Mouse (Mus musculus): ENCODE measurements around the gene Lsamp. TPM values are rescaled to one million over a fixed set of nuclear protein-coding genes. Genes with fewer than 3 reads are reported as not detected.
A peak's percentile ranks its signal among the peaks of the same experiment; 100 is the strongest.

The Lsamp gene
- total RNA-seq, 1 experiment = not detected

DNA sequence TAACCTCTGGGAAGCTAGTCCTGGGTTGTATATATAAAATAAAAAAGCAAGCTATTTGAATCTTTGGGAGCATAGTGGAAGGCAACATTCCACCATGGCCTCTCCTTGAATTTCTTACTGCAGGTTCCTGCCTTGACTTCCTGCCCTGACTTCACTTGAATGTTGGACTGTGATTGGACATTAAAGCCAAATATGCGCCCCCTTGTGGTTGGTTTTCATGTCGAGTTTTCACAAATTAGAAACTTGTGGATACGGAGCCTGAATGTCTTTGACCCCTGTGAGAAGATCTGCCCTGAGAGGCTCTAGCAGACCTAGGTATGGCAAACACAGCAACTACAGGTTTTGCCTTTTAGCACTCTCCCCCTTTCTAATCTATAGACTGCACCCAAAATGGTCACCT is 597.9 kb downstream of the Lsamp start:
- no peak overlapping the region for H3K27ac ChIP-seq (ENCODE audit: insufficient read depth, low read depth, low read length, poor library complexity, severe bottlenecking)
- TF ChIP-seq ZNF384 (IDR thresholded peaks at IDR 0.05; ENCODE audit: low read depth, low read length) = no peak
- H3K4me1 ChIP-seq (ENCODE audit: control insufficient read depth in 2 of 2, insufficient read depth in 2 of 2, low read length in 2 of 2, poor library complexity in 1 of 2) = no peaks in the 10 kb centered on the region
- no peaks in the 10 kb centered on the region for H3K9me3 ChIP-seq (ENCODE audit: control insufficient read depth, insufficient read depth, low read depth, low read length)
- DNase-seq (ENCODE audit: low read depth, low spot score) = peak; percentile 44
- no peak overlapping the region for H3K9ac ChIP-seq (ENCODE audit: insufficient read depth, low read depth, low read length, poor library complexity, severe bottlenecking)
- no peak overlapping the region for H3K4me3 ChIP-seq (ENCODE audit: insufficient read depth in 1 of 2, low read depth in 1 of 2, low read length in 2 of 2, poor library complexity in 1 of 2, severe bottlenecking in 1 of 2)
- in situ Hi-C loops (cut with MboI; ENCODE audit: low sequenced_read_pairs in 2 of 2, unreplicated experiment in 2 of 2) = no loop called here
- no peaks in the 10 kb centered on the region for H3K36me3 ChIP-seq (ENCODE audit: control insufficient read depth, insufficient read depth, low read length, poor library complexity, severe bottlenecking)

DNA sequence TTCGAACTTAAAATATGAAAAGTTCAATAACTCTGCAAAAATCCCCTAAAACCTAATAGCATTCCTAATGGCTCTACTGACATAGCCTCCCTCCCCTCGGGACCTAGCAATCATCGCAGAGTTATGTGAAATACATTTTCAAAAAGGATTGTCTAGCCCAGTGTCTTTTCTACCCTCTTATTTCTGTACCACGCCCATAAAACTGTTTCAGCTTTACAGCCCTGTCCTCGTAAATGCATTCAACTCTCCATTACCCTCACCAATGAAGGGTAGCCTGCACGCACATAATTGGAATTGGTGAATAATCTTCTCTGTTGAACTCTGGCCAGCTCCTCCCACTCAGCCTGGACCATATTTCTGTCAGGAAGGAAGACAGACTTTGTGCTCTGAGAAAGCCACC is 609.0 kb downstream of the Lsamp start:
- in situ Hi-C loops (cut with MboI; ENCODE audit: low sequenced_read_pairs in 2 of 2, unreplicated experiment in 2 of 2) = no loop called here
- DNase-seq (ENCODE audit: low read depth, low spot score) = no peak
- TF ChIP-seq HCFC1 (IDR thresholded peaks at IDR 0.05; ENCODE audit: borderline replicate concordance, insufficient read depth, low read length) (no peak), CHD2 (IDR thresholded peaks at IDR 0.05; ENCODE audit: low read depth, low read length) (no peak), MAFK (IDR thresholded peaks at IDR 0.05; ENCODE audit: insufficient read depth, low read depth, low read length) (no peak), ZC3H11A (IDR thresholded peaks at IDR 0.05; ENCODE audit: borderline replicate concordance, low read depth, low read length) (no peak), ZNF384 (IDR thresholded peaks at IDR 0.05; ENCODE audit: low read depth, low read length) (no peak)
- H3K36me3 ChIP-seq (ENCODE audit: control insufficient read depth, insufficient read depth, low read length, poor library complexity, severe bottlenecking) = no peaks in the 10 kb centered on the region
- H3K4me3 ChIP-seq (ENCODE audit: insufficient read depth in 1 of 2, low read depth in 1 of 2, low read length in 2 of 2, poor library complexity in 1 of 2, severe bottlenecking in 1 of 2) = no peak overlapping the region
- H3K9me3 ChIP-seq (ENCODE audit: control insufficient read depth, insufficient read depth, low read depth, low read length) = no peaks in the 10 kb centered on the region
- H3K27ac ChIP-seq (ENCODE audit: insufficient read depth, low read depth, low read length, poor library complexity, severe bottlenecking) = no peak overlapping the region
- H3K4me1 ChIP-seq (ENCODE audit: control insufficient read depth in 2 of 2, insufficient read depth in 2 of 2, low read length in 2 of 2, poor library complexity in 1 of 2) = no peaks in the 10 kb centered on the region
- H3K9ac ChIP-seq (ENCODE audit: insufficient read depth, low read depth, low read length, poor library complexity, severe bottlenecking) = no peak overlapping the region

DNA sequence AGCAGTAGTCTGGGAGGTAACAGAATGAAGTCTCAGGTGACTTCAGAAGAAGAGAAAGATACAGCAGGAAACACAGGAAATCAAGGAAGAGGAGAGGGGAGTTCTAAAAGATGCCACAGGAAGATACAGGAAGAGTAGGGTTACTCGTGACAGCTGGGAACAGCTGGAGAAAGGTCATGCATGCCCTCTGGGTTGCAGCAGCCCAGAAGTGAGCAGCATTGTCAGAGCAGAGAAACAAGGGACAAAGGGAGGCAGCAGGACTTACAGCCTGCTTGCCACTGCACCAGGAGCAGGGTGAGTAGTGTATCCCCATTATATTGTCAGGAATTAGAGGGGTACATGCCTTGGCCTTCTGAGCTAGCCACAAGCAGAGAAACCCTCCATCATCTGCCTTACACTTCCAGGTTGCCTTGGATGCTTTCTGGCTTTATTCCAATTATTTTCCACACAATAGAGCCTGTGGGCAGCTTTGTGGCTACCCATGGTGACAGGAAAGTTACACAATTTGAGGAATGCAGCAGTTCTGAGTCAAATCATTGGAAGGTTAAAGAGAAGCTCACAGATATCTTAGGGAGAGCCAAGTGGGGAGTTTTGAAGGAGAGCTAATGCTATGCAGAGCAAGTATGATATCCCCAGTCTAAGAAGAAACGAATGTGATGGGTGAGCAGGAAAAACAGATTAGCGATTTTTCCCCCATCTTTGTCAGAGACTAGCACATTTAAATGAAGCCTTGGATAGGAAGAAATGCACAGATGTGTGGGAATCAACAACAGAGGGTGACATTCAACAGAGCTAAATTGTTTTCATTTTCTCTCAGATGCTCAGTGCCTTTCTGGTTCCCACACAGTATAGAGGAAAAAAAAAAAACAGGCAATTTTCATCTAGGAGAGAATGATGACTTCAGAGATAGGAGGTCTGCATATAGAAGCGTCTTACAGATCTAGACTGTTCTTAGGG is 617.5 kb downstream of the Lsamp start:
- Histone ChIP-seq H3K9me3 (ENCODE audit: control insufficient read depth, insufficient read depth, low read depth, low read length) (no peaks in the 10 kb centered on the region), H3K9ac (ENCODE audit: insufficient read depth, low read depth, low read length, poor library complexity, severe bottlenecking) (no peak overlapping the region), H3K4me1 (ENCODE audit: control insufficient read depth in 2 of 2, insufficient read depth in 2 of 2, low read length in 2 of 2, poor library complexity in 1 of 2) (no peaks in the 10 kb centered on the region; a peak in 1 of 4 replicates), H3K27ac (ENCODE audit: insufficient read depth, low read depth, low read length, poor library complexity, severe bottlenecking) (no peak overlapping the region), H3K36me3 (ENCODE audit: control insufficient read depth, insufficient read depth, low read length, poor library complexity, severe bottlenecking) (no peaks in the 10 kb centered on the region), H3K4me3 (ENCODE audit: insufficient read depth in 1 of 2, low read depth in 1 of 2, low read length in 2 of 2, poor library complexity in 1 of 2, severe bottlenecking in 1 of 2) (no peak overlapping the region)
- no peak for DNase-seq (ENCODE audit: low read depth, low spot score)
- in situ Hi-C loops (cut with MboI; ENCODE audit: low sequenced_read_pairs in 2 of 2, unreplicated experiment in 2 of 2) = no loop called here
- TF ChIP-seq CHD2 (IDR thresholded peaks at IDR 0.05; ENCODE audit: low read depth, low read length) (no peak), MAFK (IDR thresholded peaks at IDR 0.05; ENCODE audit: insufficient read depth, low read depth, low read length) (no peak), ZC3H11A (IDR thresholded peaks at IDR 0.05; ENCODE audit: borderline replicate concordance, low read depth, low read length) (no peak), HCFC1 (IDR thresholded peaks at IDR 0.05; ENCODE audit: borderline replicate concordance, insufficient read depth, low read length) (no peak), ZNF384 (IDR thresholded peaks at IDR 0.05; ENCODE audit: low read depth, low read length) (no peak)

DNA sequence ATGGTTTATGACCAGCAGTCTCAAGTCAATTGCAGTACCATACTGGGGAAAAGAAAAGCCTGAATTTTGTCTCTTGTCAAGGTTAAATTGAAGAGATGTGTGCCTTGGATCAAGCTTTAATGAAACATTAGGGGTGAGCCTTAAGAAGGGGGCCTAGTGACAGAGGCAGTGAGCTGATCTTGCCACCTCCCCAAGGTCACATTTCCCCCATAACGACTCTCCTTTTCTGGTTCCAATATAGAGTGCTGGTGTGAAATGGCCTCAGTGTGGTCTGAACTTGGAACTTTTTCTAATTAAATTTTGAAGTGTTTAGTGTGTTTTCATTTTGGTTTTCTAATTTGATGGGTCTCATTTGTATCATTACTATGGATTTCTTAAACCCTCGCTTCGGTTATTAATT is 623.3 kb downstream of the Lsamp start:
- Histone ChIP-seq H3K36me3 (ENCODE audit: control insufficient read depth, insufficient read depth, low read length, poor library complexity, severe bottlenecking) (no peaks in the 10 kb centered on the region), H3K9me3 (ENCODE audit: control insufficient read depth, insufficient read depth, low read depth, low read length) (no peaks in the 10 kb centered on the region), H3K4me3 (ENCODE audit: insufficient read depth in 1 of 2, low read depth in 1 of 2, low read length in 2 of 2, poor library complexity in 1 of 2, severe bottlenecking in 1 of 2) (no peak overlapping the region), H3K27ac (ENCODE audit: insufficient read depth, low read depth, low read length, poor library complexity, severe bottlenecking) (no peak overlapping the region), H3K4me1 (ENCODE audit: control insufficient read depth in 2 of 2, insufficient read depth in 2 of 2, low read length in 2 of 2, poor library complexity in 1 of 2) (no peaks in the 10 kb centered on the region), H3K9ac (ENCODE audit: insufficient read depth, low read depth, low read length, poor library complexity, severe bottlenecking) (no peak overlapping the region)
- no peak for DNase-seq (ENCODE audit: low read depth, low spot score)
- no peak for TF ChIP-seq HCFC1 (IDR thresholded peaks at IDR 0.05; ENCODE audit: borderline replicate concordance, insufficient read depth, low read length)
- no peak for TF ChIP-seq CHD2 (IDR thresholded peaks at IDR 0.05; ENCODE audit: low read depth, low read length)
- TF ChIP-seq ZNF384 (IDR thresholded peaks at IDR 0.05; ENCODE audit: low read depth, low read length) = no peak
- no peak for TF ChIP-seq ZC3H11A (IDR thresholded peaks at IDR 0.05; ENCODE audit: borderline replicate concordance, low read depth, low read length)
- TF ChIP-seq MAFK (IDR thresholded peaks at IDR 0.05; ENCODE audit: insufficient read depth, low read depth, low read length) = no peak
- in situ Hi-C loops (cut with MboI; ENCODE audit: low sequenced_read_pairs in 2 of 2, unreplicated experiment in 2 of 2) = no loop called here
